Mouse (Mus musculus) monocyte, adult 5-6 weeks (primary cell): ENCODE measurements around the gene Mpped2. TPM values are rescaled to one million over a fixed set of nuclear protein-coding genes. Genes with fewer than 3 reads are reported as not detected.

Experiments used
- ATAC-seq: fragments of 153-309, 156-312 bp; replicated peaks from 2 replicates; pipeline ENCODE4 v1.8.0; 2017; ENCODE audit warnings: mild to moderate bottlenecking; ENCODE audit not compliant: low TSS enrichment, insufficient number of reproducible peaks, severe bottlenecking, poor library complexity, low FRiP score
- total RNA-seq: library from RNA; stranded (forward); fragments of 200-1000, 200-491, 200-594 nt; gene quantifications from 3 replicates; pipeline ENCODE4 v1.2.3, GENCODE M21; 2017

The Mpped2 gene
- total RNA-seq, 1 experiment from 2014 or later = not detected

GRCm38 (mm10) chr2:106694886-106695733 is 2.0 kb downstream of the Mpped2 start:
- ATAC-seq = no peak

GRCm38 (mm10) chr2:106695734-106696022 is 2.6 kb downstream of the Mpped2 start:
- no peak for ATAC-seq

DNA sequence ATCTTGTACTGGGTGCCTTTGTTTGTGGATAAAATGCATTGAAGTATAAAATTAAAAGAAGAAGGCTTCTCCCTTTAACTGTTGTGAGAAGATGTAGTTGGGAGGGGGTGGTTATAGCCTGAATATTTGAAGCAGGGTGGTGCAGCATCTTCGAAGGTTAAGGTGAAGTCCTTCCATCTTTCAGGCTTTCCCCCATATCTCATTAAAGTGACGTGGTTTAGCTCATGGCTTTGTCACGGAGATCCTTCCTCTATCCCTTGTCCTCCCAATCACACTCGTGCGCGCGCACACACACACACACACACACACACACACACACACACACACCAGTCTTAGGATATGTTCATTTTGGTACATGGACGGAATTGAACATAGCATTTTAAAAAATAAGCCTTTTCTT is 3.3 kb downstream of the Mpped2 start:
- ATAC-seq = no peak

GRCm38 (mm10) chr2:106705664-106706063 is 12.6 kb downstream of the Mpped2 start:
- ATAC-seq = no peak

GRCm38 (mm10) chr2:106707136-106707535 is 14.1 kb downstream of the Mpped2 start:
- no peak for ATAC-seq

DNA sequence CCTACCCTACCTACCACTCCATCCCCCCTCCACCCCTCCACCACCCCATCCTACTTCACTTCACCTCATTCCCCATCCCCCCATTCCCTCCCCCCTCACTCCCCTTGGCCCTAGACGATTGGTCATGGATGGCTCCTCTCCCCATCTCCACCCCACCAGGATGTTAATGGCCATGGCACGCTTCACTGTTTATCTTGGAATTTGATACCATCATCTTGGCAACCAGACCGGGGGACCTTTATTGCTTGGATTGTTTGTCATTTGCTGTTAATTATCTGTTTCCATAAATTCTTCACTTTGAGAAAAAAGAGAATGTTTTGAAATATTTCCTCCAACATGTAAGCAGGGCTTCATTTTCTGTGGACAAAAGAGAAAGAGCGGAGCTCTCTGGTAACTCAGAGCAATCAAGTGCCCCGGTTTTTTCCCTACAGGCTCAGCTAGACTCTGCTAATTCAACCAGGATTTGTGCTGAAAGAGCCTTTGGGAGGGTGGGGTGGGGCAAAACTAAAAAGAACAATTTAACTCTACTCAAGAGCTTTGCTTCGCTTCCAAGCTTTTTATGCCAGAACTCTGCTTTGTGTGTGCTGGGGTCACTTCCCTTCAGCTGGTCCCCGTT is 17.9 kb downstream of the Mpped2 start:
- ATAC-seq = no peak

DNA sequence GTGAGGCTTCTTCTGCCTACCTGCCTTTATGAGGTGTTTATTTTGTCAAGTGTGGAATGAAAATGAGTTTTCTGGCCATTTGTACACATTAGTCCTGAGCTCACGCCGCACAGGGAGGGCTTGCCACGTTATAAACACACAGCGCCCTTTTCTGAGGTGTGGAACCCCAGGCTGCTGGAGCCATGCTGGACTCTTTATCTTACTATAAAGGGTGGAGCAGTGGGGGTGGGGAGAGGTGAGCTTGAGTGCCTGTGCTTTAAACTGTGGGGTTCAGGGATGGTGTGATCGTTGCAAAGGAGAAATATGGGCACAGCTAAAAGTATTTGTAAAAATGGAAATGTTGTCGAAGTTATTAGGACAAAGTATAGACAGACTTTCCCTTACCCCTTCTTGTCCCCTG is 18.4 kb downstream of the Mpped2 start:
- no peak for ATAC-seq

GRCm38 (mm10) chr2:106713151-106713550 is 20.1 kb downstream of the Mpped2 start:
- ATAC-seq = no peak

- ATAC-seq = no peak
Measured at GRCm38 (mm10) chr2:106715674-106716364, 22.8 kb downstream of the Mpped2 start.

GRCm38 (mm10) chr2:106716365-106716717 is 23.3 kb downstream of the Mpped2 start:
- ATAC-seq = no peak

GRCm38 (mm10) chr2:106718888-106719287 is 25.8 kb downstream of the Mpped2 start:
- no peak for ATAC-seq

DNA sequence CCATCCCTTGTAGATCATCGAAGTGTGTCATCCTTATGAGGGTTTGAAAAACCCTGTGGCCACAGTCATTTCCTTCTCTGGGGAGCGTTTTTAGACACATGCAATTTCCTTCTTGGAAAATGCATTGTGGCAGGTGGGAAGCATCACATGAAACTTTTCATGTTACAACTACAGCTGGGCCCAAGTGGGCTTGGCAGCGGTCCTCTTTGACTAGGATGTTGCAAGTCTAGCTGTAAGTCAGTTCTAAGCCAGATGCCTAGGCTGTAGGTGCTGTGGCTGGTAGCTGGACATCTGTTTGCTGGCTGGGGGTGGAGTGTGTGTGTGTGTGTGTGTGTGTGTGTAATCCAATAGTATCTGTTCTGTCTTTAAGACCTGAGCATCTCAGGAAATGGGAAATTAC is 26.4 kb downstream of the Mpped2 start:
- ATAC-seq = no peak

DNA sequence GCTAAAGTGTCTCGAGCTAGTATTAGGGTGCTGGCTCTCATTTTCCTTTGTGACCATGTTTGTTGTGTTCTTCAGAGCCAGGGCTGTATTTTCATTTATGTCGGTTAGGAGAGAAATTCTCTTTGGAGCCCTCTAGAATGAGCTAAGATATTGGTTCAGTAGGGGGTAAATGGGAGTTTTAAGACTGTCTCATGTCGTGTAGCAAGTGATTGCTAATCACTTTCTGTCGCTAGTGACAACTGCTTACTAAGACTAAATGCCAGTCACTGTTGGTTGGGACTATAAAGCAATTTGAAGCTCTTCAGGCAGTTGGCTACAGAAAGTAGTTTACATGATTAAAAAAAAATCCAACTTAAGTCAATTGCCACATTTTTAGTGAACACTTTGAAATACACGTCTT is 27.6 kb downstream of the Mpped2 start:
- ATAC-seq = no peak

- no peak for ATAC-seq
Measured at GRCm38 (mm10) chr2:106722020-106722419, 29.0 kb downstream of the Mpped2 start.

DNA sequence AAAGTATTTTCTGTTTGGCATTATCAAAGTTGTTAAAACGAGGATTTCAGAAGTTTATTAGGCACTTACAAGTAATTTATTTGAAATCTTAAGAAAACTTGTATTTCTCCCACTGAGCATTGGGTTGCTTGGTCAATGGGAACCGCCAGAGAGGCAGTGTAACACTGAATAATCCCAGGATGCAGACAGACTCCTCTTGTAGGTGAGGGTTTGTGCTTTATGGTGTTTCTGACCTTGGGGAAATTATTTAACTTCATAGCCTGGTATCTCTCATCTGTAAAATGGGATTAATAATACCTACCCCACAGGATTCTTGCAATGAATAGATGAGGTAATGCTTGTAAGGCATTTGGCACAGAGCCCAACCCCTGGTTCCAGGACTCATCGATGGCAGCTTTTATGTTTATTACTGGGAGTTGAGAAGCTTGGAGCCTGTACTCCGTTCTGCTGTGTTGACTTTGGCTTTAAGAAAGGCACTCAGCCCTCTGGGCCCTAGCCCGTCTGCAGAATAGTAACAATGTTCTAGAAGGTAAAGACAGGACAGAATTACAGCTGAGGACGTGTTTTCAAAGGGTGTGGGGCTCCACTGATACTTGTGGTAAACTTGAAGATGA is 37.0 kb downstream of the Mpped2 start:
- no peak for ATAC-seq

- no peak for ATAC-seq
Measured at GRCm38 (mm10) chr2:106730608-106731007, 37.5 kb downstream of the Mpped2 start.

GRCm38 (mm10) chr2:106731478-106731877 is 38.4 kb downstream of the Mpped2 start:
- no peak for ATAC-seq

DNA sequence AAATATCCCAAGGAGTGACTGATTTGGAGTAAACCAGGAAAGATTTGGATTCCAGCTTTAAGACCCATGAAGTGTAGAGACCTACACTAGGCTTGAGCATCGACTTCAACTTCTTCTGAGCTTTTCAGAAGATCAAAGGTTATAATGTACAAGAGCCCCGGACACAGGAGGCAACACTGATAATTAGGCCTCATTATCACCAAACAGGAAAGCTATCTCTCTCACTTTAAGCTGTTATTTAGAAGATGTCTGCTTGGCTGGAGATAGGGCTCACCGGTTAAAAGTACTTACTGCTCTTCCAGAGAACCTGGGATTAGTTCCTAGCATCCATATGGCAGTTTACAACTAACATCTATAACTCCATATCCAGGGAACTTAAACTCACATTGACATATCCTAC is 39.1 kb downstream of the Mpped2 start:
- no peak for ATAC-seq

- no peak for ATAC-seq
Measured at GRCm38 (mm10) chr2:106733396-106733795, 40.3 kb downstream of the Mpped2 start.

DNA sequence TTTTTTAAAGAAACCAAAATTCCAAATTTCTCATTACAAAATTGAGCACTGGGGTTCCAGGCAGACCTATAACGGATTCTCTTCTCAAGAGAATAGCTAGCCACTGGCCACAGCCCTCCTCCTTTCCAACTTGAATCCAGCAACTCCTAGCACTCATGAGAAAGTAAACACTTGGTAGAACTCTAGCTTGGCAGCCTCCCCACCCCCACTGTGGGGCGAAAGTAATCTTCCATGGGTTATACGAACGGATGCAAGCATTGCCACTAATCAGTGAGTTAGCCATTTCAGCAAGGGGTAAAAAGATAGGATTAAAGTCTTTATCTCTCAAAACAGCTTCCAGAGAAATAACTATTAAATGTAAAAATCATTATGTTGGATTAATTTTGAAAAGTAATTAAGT is 40.9 kb downstream of the Mpped2 start:
- no peak for ATAC-seq
